Mouse (Mus musculus) kidney, adult 2 months (tissue): ENCODE results near the gene Dab1. TPM values are rescaled to one million over a fixed set of nuclear protein-coding genes. Genes with fewer than 3 reads are reported as not detected.

Experiments
- DNase-seq: peaks from one replicate; pipeline ENCODE4 v3.0.0; 2021
- H3K27ac ChIP-seq: fragments of 200-500 bp; 2 replicates; pipeline ENCODE4 v1.5.1; 2012; ENCODE audit warnings: low read depth, low read length, control low read depth, inconsistent platforms; ENCODE audit not compliant: insufficient read depth
- H3K27me3 ChIP-seq: fragments of 200-500 bp; replicated peaks from 2 replicates; pipeline ENCODE4 v1.6.1; 2012; ENCODE audit warnings: mild to moderate bottlenecking, moderate library complexity, low read length, inconsistent platforms; ENCODE audit not compliant: control insufficient read depth, insufficient read depth
- H3K36me3 ChIP-seq: fragments of 200-500 bp; 2 replicates; pipeline ENCODE4 v1.6.1; 2012; ENCODE audit warnings: mild to moderate bottlenecking, moderate library complexity, low read length, inconsistent platforms; ENCODE audit not compliant: control insufficient read depth, insufficient read depth
- H3K4me1 ChIP-seq: fragments of 200-500 bp; 2 replicates; pipeline ENCODE4 v1.6.1; 2011; ENCODE audit warnings: low read length; ENCODE audit not compliant: control insufficient read depth, insufficient read depth
- H3K4me3 ChIP-seq: fragments of 200-500 bp; 2 replicates; pipeline ENCODE4 v1.5.1; 2011; ENCODE audit warnings: mild to moderate bottlenecking, low read depth, low read length, control low read depth; ENCODE audit not compliant: insufficient read depth
- CTCF ChIP-seq: fragments of 200-500 bp; conservative IDR thresholded peaks from 2 replicates; pipeline ENCODE4 v1.5.1; 2011; ENCODE audit warnings: low read depth, mild to moderate bottlenecking, control low read depth, low read length, moderate library complexity, mixed read lengths; ENCODE audit not compliant: insufficient read depth, insufficient read length
- POLR2A ChIP-seq: fragments of 200-500 bp; IDR thresholded peaks from one replicate; pipeline ENCODE4 v1.6.1; 2011; ENCODE audit warnings: low read depth, low read length, control low read depth
- WGBS: fragments of 180-500 bp; shearing (Covaris S2); methylation state at CpG from one replicate; pipeline ENCODE4 v1.1.7; 2018; 5-methylcytosine and 5-hydroxymethylcytosine counted together
- polyA plus RNA-seq: library from polyadenylated mRNA; depleted of rRNA; stranded (reverse); fragments of >200 nt; gene quantifications from 2 replicates; pipeline ENCODE4 v1.2.3, GENCODE M21; 2012

The Dab1 gene
- polyA plus RNA-seq, 1 experiment, result 3.3 TPM

DNA sequence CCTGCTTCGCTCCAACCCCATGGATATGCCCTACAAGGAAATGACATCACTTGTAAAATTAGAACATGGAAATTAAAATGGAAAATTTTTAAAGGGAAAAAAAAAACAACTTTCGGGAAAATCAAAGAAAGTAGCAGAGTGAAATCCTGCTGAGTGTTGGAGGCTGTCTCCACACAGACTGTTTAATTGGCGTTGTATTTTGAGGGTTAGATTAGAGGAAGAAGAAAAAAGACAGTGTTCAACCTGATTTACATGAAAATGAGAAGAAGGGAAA, 1025.1 kb downstream of the Dab1 start:
- Histone ChIP-seq H3K27me3 (no peaks in the 10 kb centered on the region), H3K27ac (no peak overlapping the region), H3K4me3 (no peak overlapping the region), H3K4me1 (no peaks in the 10 kb centered on the region), H3K36me3 (no peaks in the 10 kb centered on the region)
- WGBS, result 78% methylated on average over 3 of the region's 3 CpGs
- no peak for DNase-seq
- TF ChIP-seq POLR2A (no peak), CTCF (no peak)

DNA sequence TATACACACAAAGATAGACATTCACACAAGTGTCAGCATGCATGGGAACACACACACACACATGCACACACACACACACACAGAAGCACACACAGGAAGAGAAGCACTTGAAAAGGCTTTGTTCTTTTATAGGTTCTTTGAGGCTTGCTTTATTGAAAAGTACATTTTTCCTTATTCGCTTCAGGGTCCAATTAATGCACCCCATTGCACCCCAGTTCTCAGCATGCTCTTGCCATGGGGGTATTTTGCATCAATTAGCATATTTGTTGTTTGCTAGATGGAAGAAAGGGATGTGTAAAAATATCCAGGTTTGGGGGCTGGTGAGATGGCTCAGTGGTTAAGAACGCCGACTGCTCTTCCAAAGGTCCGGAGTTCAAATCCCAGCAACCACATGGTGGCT, 1025.7 kb downstream of the Dab1 start:
- WGBS, result 94% methylated on average over 4 of the region's 4 CpGs

DNA sequence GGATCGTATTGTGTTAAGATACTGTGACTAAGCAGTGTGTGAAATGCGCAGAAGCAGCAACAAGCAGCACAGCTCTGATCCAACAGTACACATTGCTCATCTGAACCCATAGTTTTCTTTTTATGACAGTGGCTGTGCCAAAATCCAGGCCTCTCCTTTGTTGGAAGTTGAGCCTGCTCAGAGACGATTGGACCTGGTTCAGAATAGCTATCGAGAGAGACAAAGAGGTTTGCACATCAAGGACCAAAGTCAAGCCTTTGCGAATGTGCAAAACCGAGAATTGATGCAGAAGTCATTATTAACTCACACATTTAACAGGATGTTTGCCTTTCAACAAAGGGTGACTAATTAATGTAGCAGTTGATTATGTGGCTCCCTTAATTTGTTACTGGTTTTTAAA, 1032.6 kb downstream of the Dab1 start:
- no peak for DNase-seq
- H3K27me3 ChIP-seq, result no peaks in the 10 kb centered on the region
- no peak overlapping the region for H3K4me3 ChIP-seq
- 66% methylated on average over 6 of the region's 6 CpGs for WGBS
- H3K27ac ChIP-seq, result no peak overlapping the region
- no peaks in the 10 kb centered on the region for H3K4me1 ChIP-seq
- TF ChIP-seq CTCF, result no peak
- TF ChIP-seq POLR2A, result no peak
- H3K36me3 ChIP-seq, result no peaks in the 10 kb centered on the region

More for the DNA sequence above, 1025.7 kb downstream of the Dab1 start:
- TF ChIP-seq CTCF (no peak), POLR2A (no peak)
- no peaks in the 10 kb centered on the region for H3K36me3 ChIP-seq
- H3K4me1 ChIP-seq, result no peaks in the 10 kb centered on the region
- no peak overlapping the region for H3K4me3 ChIP-seq
- no peak overlapping the region for H3K27ac ChIP-seq
- no peak for DNase-seq
- H3K27me3 ChIP-seq, result no peaks in the 10 kb centered on the region

DNA sequence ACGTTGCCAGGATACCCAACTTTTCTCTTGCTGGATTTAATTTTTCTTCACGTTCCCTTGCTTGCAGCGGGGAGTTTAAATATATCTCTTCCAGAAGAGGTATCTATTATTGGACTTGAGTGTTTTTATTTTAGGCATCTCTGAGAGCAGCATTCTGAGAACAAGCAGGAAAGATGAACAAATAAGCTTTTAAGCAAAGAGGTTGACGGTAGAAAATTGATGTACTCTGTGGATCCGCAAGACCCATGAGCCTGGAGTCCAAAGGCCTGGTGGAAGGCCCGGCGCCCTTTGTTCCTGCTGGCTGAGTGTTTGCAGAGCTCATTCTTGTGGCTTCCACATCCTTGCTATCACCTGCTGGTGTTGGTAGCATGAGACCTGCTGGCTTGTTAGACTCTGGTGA, 1037.6 kb downstream of the Dab1 start:
- 64% methylated on average over 7 of the region's 7 CpGs for WGBS
- Histone ChIP-seq H3K4me3 (no peak overlapping the region), H3K36me3 (no peaks in the 10 kb centered on the region), H3K27ac (no peak overlapping the region), H3K4me1 (peaks cover 2% of the 10 kb centered on the region; the same call in 1 of the 2 replicates), H3K27me3 (no peaks in the 10 kb centered on the region)
- peak; percentile 54 for DNase-seq
- no peak for TF ChIP-seq CTCF
- TF ChIP-seq POLR2A, result no peak

DNA sequence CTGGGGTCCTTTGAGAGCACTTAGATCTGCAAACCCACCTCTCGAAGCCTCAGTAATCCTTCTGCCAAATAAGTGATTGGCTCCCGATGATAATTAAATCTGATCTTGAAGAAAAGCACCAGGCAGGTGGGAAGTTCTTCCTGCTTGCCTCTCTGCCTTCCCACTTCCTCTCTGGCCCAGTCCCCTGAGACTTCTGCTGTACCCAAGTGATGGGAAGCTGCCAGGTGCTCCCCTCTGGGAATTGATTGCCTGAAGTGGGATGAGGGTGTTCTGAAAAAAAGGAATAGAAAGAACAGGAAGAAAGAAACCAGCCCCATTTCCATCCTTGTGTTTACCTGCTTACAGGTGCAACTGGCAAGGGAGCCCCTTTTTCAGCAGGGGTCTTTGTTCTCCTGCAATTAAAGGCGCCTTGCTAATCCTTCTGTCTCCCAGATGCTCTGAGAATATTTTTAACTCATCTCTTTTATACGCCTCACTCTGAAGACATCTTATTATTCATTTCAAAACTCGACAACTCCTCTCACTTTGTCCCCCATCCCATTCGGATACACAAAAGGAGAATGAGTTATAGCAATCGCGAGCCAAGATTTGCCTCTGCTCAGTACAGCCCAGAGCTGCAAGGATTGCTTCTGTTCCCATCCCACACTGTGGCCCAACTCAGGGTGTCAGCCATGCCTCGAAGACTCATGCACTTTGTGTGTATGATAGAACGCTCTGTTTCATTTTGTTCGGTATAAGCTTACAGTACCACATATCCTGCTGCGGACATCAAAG, 1043.9 kb downstream of the Dab1 start:
- no peak for DNase-seq
- no peaks in the 10 kb centered on the region for H3K27me3 ChIP-seq
- no peaks in the 10 kb centered on the region for H3K36me3 ChIP-seq
- WGBS, result 85% methylated on average over 12 of the region's 12 CpGs
- no peak overlapping the region for H3K4me3 ChIP-seq
- no peaks in the 10 kb centered on the region for H3K4me1 ChIP-seq
- no peak overlapping the region for H3K27ac ChIP-seq
- TF ChIP-seq POLR2A (no peak), CTCF (no peak)

DNA sequence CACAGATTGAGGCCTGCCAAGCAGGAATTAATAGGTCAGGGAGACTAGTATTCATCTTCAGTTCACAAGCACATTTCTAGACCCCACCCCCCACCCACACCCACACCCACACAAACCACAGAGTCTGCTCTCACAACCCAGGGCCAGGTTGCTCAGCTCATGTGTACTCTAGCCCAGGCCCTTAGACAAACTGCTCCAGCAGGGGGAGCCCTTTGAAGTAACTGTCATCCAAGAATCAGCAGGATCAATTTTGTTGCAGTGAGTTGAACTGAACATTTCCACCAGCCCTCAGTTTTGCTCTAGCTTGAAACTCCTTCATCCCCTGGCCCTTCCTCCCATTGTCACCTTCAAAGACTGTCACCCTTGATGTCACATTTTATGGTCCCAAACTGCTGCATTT, 1046.4 kb downstream of the Dab1 start:
- Histone ChIP-seq H3K4me3 (no peak overlapping the region), H3K27ac (no peak overlapping the region), H3K4me1 (no peaks in the 10 kb centered on the region), H3K27me3 (no peaks in the 10 kb centered on the region), H3K36me3 (no peaks in the 10 kb centered on the region)
- TF ChIP-seq CTCF, result peak; percentile 57
- no peak for TF ChIP-seq POLR2A
- peak; percentile 67 for DNase-seq

DNA sequence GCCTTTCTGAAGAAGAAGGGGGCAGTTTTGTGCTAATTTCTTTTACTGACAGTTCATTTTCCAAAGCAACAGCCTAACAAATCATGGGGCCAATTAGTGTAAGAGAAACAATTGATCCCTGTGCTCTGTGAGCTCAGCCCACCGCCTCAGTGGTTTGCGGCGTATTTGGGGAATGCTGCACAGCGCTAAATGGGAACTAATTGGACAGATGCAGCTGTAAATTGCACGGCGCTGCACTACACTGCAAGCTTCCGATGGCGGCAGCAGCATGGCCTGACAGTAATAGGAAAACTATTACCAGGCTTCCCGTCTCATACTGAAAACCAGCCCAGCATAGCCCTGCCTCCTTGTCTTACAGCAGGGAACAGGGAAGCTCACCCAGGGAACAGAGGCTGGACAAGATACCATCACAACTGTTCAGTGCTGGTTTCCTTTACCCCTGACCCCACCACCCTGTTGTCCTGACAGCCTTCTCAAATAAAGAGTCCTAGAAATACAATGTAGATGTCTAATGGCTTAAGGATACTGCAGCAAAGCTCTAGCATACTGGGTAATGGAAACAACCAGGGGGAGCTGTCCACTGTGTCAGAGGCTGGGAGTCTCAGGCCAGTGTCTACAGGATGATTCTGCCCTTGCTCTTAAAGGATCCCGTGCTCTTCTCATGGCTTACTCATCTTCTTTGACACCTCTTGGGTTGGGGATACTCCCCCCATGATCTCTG, 1047.8 kb downstream of the Dab1 start:
- H3K4me3 ChIP-seq, result no peak overlapping the region
- 91% methylated on average over 10 of the region's 10 CpGs for WGBS
- no peaks in the 10 kb centered on the region for H3K36me3 ChIP-seq
- no peaks in the 10 kb centered on the region for H3K27me3 ChIP-seq
- H3K27ac ChIP-seq, result no peak overlapping the region
- TF ChIP-seq POLR2A, result no peak
- TF ChIP-seq CTCF, result no peak
- no peaks in the 10 kb centered on the region for H3K4me1 ChIP-seq
- no peak for DNase-seq
